ENCODE assay signal across 16 mouse cellular contexts in genomic region chr1:167023794-167024193, GRCm38 (mm10).
"Had no signal": no experiment of that assay in that cellular context is flagged by ENCODE, and none has a peak within 500 bp of the region (broad histone marks: within the 10 kb centered on the region; RNA-seq: fewer than 3 reads in every experiment).

No protein-coding gene starts in this region.

- H3K27me3 ChIP-seq: midbrain, embryonic 12.5 days; neural tube, embryonic 13.5 days; neural tube, embryonic 15.5 days had no signal

- H3K9ac ChIP-seq: lung, embryonic 14.5 days; midbrain, embryonic 12.5 days; neural tube, embryonic 13.5 days; neural tube, embryonic 15.5 days had no signal

- DNase-seq: lung, adult 18-20 months; lung, embryonic 14.5 days; lung, postnatal 10 days; lung, postnatal 4 days; midbrain, embryonic 14.5 days; right cerebral cortex, postnatal 14 days; spleen, adult 18-20 months; thymus, adult 18-20 months; thymus, postnatal 14 days; thymus, postnatal 36 days had no signal

- H3K36me3 ChIP-seq: midbrain, embryonic 12.5 days had no signal

- ATAC-seq: midbrain, embryonic 16.5 days had no signal

- H3K9me3 ChIP-seq: neural tube, embryonic 15.5 days had no signal

- H3K4me1 ChIP-seq: midbrain, embryonic 10.5 days had no signal

- H3K27ac ChIP-seq: midbrain, embryonic 10.5 days; midbrain, embryonic 12.5 days; neural tube, embryonic 13.5 days; neural tube, embryonic 15.5 days had no signal

- H3K4me2 ChIP-seq: lung, embryonic 14.5 days; midbrain, embryonic 12.5 days; neural tube, embryonic 13.5 days; neural tube, embryonic 15.5 days had no signal

- H3K4me3 ChIP-seq: midbrain, embryonic 10.5 days; midbrain, embryonic 12.5 days; myocyte; neural tube, embryonic 13.5 days; neural tube, embryonic 15.5 days had no signal
